Mouse (Mus musculus): Measurements from ENCODE around the gene Utp18. TPM values are rescaled to one million over a fixed set of nuclear protein-coding genes. Genes with fewer than 3 reads are reported as not detected.
"Not testable (repeated sequence)": the region's sequence is repeated elsewhere in the genome, so short reads cannot be mapped to it uniquely, and the experiment has no call there.

Gene Utp18
- total RNA-seq (2014; fragmentation: Nextera tagmentation) (28.4 and 45.0 TPM in 2 replicates), total RNA-seq (2017) (88.2 and 93.3 TPM in 2 replicates)

DNA sequence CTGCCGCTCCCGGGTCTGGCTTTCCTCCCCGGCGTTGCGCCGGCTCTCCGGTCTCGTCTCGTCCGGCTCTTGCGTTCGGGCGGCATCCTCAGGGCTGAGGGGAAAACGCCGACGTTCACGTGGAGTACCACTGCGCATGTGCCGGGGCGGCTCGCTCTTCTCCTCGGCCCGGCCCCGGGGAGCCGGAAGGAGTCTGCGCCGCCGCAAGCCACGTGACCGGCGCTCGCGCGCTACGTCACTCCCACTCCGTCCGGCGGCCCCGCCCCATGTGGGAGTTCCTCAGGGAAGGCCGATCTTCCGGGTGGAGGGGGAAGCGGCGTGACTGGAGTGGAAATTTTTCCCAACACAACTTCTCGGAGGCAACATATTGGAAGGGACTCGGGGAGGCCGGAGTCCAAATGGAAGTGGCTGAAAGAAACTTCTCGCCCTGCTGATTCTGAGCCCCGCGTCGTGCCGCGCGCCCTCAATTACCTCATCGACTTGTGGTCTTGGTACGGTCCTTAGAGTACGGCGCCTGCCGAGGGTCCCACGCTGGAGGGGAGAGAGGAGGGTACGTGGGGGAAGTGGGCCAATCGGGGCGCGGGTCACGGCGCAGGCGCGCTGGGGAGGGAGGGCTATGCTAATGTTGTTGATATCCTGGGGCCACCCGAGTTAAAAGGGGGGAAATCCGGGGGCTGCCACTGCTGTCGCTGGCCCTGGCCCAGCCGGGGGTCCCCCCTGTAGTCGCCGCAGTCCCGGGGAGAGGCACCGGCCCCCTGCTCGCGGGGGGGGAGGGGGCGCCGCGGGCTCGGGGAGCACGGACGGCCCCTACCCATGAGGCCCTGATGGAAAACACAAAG is at the start of gene Utp18, which contains the start of gene Mbtd1:
Utp18 (minus strand) TSS at position 195 of the 839 bp plus-strand sequence.
Mbtd1 (plus strand) TSS at position 281 of the 839 bp plus-strand sequence.
- ATAC-seq (replicated peaks; ENCODE audit: low FRiP score, low TSS enrichment, poor library complexity, severe bottlenecking): peak; percentile 80

DNA sequence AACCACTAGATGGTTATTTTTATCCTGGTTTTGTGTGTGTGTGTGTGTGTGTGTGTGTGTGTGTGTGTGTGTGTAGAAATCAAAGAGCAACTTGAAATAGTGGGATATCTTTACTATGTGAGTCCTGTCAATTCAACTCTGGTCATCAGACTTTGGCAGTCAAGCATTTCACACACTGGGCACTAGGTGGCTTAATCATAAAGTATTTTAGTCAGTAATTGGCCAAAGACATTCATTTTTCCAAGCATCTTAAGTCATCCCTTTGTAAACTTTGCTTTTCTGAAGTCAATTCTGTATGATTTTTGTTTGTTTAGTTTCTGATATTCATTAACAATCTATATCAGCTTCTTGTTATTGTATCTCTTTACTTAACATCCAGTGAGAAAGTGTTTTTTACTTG is 43.5 kb upstream of the Utp18 start:
- ATAC-seq (replicated peaks; ENCODE audit: low FRiP score, low TSS enrichment, poor library complexity, severe bottlenecking): no peak

DNA sequence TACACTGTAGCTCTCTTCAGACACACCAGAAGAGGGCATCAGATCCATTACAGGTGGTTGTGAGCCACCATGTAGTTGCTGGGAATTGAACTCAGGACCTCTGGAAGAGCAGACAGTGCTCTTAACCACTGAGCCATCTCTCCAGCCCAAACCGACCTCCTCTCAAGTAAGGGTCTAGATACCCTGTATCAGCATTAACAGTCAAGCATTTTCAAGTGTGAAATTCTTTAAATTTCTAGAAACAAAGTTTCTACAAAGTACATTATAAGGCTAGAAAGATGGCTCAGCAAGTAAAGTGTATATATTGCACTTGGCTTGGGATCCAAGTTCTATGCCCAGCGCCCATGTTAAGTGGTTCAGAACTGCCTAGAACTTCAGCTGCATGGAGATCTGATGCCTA is 29.5 kb upstream of the Utp18 start:
- not testable (repeated sequence) for ATAC-seq (replicated peaks; ENCODE audit: low FRiP score, low TSS enrichment, poor library complexity, severe bottlenecking)

DNA sequence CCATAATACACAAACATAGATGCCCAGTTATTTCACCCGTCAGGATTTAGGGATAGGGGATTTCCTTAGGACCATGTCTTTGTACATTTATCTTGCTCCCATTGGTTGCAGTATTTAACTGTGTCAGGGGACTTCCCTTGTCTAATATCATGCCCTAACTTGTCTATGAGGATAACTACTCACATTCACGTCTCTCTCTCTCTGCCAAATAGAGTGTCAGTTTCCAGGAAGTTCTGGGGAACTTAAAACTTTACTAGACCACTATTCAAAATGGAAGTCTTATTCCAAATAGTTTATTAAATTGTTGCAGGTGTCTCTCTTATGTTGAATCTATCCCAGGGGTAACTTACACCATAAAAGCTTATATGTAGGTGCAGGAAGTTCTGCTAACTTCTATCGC is 26.0 kb upstream of the Utp18 start:
- no peak for ATAC-seq (replicated peaks; ENCODE audit: low FRiP score, low TSS enrichment, poor library complexity, severe bottlenecking)

DNA sequence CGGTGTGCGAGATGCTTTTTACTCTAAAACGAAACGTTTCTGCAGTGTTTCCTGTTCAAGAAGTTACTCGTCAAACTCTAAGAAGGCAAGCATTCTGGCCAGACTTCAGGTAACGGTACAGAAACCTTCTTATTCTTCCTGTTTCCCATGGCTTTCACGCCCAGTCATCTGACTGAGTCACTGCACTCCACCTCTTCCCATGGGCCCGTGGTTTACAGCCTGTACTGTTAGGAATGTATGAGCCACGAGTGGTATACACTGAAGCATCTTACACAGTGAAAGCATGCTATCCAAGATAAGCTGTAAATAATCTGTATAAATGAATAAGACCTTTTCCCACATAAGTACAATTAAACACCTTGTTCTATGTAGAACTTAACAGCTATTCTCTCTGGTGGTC is 23.3 kb upstream of the Utp18 start:
- ATAC-seq (replicated peaks; ENCODE audit: low FRiP score, low TSS enrichment, poor library complexity, severe bottlenecking): no peak

DNA sequence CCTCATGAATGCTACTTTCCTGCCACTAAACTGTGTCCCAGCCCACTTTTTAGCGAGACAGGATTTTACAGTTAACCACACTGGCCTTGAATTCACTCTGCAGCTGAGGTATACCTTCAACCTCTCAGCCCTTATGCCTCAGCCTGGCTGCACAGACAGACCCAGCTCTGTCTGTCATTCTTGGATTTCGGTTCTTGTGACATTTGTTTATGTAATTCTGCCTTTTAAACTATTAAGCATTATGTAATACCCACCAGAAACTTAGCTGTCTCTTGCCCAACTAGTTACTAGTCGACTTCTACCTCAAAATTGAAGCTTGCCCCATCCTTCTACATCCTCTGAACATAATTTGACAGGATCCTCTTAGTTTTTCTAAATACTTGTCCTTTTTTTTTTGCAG is 22.3 kb upstream of the Utp18 start:
- ATAC-seq (replicated peaks; ENCODE audit: low FRiP score, low TSS enrichment, poor library complexity, severe bottlenecking): no peak

DNA sequence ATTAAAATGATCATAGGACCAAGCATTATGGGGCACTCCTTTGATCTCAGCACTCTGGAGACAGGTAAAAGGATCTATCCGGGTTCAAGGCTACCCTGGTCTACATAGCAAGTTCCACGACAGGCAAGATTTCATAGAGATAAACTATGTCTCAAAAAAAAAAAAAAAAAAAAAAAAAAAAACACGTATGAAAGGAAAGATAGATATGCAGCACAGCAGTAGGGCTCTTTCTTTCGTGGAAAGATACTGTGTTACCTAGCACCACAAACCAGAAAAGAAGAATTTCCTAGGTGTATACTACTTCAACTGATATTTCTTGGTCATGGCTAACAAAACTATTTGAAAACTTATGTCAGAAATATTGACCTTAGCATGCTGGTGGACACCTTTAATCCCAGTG is 21.3 kb upstream of the Utp18 start:
- ATAC-seq (replicated peaks; ENCODE audit: low FRiP score, low TSS enrichment, poor library complexity, severe bottlenecking): no peak

DNA sequence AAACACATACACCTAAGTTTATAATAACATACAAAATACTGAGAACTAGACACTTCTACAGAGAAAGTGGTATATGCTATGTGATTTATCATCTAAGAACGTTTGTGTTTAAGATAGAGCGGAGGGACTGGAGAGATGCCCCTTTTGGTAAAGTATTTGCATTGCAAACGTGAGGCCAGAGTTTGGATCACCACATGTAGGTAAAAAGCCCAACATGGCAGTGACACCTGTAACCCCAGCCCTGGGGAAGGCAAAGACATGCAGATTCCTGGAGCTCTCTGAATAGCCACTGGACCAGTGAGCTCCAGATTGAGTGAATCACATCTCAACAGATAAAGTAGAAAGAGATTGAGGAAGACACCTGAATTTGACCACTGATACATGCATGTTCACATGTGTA is 12.2 kb upstream of the Utp18 start:
- no peak for ATAC-seq (replicated peaks; ENCODE audit: low FRiP score, low TSS enrichment, poor library complexity, severe bottlenecking)

DNA sequence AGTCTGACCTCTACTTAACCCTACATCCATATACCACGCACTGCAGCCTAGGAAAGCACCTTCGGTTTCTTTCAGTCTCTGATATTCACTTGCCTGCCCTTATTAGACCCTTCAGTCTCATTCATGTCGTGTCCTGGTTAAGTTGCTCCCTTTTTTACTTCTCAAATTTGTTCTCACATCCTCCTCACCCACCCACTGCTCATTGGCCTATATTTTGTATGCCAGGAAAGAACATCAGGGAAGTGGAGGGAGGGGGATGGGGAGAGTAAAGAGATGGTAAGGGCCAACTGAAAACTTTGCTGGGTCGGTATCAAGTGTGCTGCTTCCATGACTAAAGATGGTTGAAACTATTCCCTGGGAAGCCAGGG is 1.5 kb upstream of the Utp18 start:
- ATAC-seq (replicated peaks; ENCODE audit: low FRiP score, low TSS enrichment, poor library complexity, severe bottlenecking): no peak

DNA sequence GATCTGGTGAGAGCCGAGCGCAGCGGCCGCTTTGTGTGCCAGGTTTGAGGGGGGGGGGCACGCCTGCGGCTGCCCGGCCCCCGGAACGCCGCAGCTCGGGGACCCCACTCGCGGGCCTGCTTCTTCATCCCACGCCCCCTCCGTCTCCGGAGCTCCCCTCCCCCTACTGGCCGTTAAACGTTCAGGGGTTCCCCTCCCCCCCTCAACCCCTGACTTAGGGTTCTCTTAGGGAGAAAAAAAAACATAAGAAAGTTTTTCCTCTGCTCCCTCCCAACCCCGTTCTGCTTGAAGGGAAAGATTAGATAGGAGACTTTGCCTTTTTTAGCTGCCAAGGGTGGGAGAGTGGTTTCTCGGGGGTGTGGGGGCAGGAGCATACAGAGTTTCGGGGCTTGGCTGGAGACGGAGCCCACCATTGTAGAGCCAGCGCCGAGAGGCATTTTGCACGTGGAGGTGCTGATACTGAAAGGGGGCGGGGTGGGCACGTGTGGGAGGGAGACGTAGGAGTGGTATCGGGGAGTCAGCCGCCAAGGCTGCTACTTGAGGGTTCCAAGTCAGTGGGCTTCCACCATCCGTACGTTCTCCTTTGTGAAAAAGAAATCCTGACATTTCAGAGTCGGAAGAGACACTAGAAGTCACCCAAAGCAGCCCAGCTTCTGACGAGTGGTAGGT is 979 bp upstream of the Utp18 start:
- ATAC-seq (replicated peaks; ENCODE audit: low FRiP score, low TSS enrichment, poor library complexity, severe bottlenecking): peak; percentile 54

DNA sequence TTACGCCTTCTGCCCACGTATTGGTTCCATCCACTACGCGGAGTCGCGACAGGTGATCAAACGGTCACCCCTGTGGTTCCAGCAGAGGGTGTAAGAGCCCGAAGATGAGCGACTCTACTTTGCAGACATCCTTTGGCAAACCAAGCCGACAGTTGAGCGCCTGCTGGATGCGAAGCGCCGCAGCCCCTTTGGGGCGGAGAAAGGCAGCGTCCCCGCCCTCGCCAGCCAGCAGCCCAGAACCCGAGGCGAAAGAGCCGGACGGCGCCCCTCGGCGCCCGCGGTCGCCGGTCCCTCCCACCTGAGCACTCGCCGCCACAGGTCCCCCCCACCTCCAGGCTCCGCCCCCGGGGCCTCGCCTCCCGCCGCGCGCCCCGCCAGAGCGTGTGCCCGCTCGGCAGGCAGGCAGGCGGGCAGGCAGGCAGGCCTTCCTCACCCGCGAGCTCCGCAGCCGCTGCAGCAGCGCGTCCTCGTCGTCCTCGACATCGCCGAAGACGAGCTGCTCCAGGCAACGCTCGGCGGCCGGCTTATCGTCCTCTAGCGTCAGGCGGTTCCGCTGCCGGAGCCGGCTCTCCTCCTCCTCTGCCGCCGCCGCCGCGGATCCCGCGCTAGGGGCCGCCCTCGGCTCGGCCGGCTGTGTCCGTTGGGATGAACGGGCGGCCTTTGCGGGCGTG is 530 bp downstream of the Utp18 start:
- peak; percentile 62 for ATAC-seq (replicated peaks; ENCODE audit: low FRiP score, low TSS enrichment, poor library complexity, severe bottlenecking)

DNA sequence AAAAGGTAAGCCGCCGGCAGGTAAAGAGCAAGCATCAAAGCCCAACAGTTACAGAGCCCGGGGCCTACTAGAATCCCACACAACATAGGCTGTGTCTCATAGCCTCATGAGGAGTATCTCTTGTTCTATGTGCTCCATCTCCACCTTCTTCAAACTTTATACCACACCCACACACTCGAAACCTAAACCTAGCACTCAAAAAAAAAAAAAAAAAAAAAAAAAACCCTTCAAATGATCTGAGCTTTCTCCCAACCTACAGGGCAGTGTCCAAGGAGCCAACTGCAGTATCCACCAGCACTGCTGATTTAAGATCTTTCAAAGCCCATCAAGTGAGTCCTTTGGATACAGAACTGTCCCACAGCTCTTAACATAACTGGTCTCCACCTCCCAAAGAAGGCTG is 1.5 kb downstream of the Utp18 start:
- no peak for ATAC-seq (replicated peaks; ENCODE audit: low FRiP score, low TSS enrichment, poor library complexity, severe bottlenecking)

DNA sequence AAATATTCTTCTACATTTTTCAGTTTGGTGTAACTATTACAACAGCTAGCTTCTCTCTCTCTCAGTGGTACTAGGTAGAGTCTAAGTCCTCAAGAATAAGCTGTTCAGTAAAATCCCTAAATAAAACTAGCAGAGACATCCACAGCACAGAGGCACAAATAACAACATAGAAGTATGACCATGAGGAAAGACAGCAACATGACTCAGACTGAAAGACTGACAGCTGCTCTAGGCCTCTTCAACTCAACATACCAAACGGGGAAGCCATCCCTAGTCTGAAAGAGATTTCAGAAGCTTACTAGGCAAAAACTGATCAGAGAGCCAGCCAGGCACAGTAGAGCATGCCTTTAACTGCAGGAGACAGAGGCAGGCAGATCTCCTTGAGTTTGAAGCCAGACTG is 22.9 kb downstream of the Utp18 start:
- no peak for ATAC-seq (replicated peaks; ENCODE audit: low FRiP score, low TSS enrichment, poor library complexity, severe bottlenecking)

DNA sequence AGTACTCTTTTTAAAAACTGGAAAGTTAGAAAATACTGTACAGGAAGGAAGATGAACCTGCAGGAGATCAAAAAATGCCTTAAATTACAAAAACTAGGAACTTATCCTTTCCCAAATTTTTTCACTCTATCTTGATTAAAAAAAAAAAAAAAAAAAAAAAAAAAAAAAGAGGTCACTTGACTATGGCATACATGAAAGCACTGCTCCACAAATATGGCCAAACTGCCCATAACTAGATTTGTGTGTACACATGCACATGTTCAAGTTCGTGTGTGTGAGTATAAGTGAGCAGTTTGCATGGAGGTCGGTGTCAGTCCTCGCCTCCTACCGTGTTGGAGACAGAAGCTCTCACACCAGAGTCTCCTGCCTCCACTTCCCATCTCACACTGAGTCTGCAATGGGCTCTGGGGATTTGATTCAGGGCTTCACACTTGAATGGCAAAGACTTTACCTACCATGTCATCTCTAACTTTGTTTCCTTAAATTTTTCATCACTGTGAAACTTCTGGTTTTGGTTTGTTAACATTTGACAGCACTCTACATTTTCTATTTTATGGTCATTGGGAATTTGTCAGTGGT is 23.4 kb downstream of the Utp18 start:
- no peak for ATAC-seq (replicated peaks; ENCODE audit: low FRiP score, low TSS enrichment, poor library complexity, severe bottlenecking)

DNA sequence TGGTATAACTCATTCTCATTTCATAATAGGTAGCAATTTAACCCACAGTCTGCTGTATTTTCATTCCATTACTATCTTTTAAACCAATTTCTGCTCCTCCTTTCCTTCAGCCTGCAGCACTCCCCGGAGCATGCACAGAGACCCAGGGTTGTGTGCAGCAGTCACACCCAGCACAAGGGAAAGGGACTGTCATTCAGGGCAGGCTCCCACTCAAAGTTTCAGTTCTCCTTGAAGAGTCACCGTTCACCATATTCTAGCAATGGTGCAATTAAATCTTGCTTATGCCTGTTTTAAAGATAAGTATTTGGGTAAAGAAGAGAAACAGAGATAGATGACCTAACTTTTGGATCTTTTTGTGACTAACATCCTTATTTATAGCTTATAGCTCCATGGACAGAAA is 24.4 kb downstream of the Utp18 start:
- no peak for ATAC-seq (replicated peaks; ENCODE audit: low FRiP score, low TSS enrichment, poor library complexity, severe bottlenecking)

DNA sequence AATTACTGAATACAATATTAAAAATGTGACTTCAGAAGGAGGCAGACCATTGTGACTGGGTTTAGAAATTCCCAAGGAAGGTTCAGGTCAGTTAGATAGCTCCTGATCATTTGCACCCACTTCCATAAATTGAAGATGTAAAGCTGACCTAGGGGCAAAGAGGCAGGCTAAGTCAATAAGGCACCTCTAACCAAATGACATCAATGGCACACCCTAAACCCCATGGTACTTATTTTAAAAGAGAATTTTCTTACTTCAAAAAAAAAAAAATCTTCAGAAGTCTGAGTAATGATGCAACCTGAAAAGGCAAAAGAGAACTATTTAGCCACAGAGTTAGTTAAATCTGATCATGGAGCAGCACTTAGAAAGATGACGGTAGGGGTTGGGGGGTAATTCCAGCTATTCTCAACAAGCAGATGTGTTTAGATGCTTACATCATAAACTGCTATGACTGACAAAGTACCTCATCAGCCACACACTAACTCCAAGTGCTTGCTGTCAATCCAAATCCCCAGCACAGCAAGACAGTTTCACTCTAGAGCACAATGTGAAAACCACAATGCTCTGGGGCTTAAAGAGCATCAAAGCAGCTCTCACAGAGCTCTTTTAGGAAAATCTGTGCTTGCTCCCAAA is 24.9 kb downstream of the Utp18 start:
- ATAC-seq (replicated peaks; ENCODE audit: low FRiP score, low TSS enrichment, poor library complexity, severe bottlenecking): no peak

DNA sequence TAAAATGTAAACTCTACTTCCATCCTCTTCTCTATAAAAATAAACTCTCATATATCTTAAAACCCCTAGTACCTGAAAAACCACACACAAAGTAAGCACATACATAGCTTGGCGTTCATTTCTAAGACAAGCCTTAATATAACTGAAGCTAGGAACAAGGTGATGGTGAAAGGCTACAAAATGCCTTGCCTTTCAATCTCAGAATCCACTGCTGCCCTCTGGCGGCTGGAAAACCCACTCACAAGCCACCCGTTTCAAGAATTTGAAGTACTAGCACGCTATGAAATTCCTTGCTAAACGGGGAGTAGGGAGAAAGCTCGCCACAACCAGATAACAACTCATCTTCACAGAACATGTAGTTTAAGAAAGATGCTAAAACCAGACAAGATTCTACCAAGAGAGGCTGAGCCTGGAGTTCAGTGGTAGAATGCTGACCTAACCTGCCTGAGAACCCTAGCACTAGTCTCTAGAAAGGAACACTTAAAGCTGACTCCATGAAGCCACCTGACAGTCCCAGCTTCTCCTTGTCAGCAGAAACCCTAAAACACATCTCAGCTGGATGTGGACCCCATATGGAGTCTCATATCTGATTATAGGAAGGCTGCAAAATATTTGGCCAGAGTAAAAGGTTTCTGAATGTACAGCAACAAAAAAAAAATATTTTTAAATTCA is 29.1 kb downstream of the Utp18 start:
- ATAC-seq (replicated peaks; ENCODE audit: low FRiP score, low TSS enrichment, poor library complexity, severe bottlenecking): peak; percentile 76

DNA sequence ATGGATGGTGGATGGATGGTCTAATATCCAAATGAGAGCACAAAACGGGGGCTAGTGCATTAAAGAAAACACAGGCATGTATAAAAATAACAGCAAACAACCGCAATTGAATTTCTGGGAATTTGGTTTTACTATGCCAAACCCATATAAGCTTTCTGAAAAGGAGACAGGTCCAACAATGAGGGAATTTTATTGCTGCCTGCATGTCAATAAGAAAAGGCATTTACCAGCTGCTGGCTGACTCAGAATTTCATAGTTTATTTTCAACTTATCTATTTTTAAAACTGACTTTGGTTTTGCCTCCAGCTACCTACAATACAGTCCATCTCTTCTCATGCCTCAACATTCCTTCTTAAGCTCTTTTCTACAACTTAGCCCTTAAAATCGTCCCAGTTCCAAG is 33.0 kb downstream of the Utp18 start:
- ATAC-seq (replicated peaks; ENCODE audit: low FRiP score, low TSS enrichment, poor library complexity, severe bottlenecking): no peak

DNA sequence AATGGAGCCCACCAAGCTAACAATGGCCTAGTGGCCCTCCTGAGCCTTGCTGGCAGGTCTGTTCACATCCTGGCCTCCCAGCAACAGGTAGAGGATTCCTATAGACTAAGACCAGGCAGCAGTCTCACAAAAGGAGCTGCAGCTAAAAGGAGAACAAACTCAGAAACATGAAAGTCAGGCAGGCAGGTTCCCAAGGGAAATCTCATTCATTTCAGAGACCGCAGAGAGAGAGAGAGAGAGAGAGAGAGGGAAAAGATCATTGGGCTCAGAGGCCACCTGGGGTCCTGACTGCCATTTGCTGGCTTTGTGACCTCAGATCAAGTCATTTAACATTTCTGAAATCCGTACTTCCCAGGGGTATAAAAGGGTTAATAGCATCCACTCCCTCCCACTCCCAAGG is 38.2 kb downstream of the Utp18 start:
- ATAC-seq (replicated peaks; ENCODE audit: low FRiP score, low TSS enrichment, poor library complexity, severe bottlenecking): no peak
